Mouse (Mus musculus) heart, embryonic 14.5 days (tissue): ENCODE results near the gene Tyw3. TPM values are rescaled to one million over a fixed set of nuclear protein-coding genes. Genes with fewer than 3 reads are reported as not detected.

ENCODE experiments used
- ATAC-seq: fragments of 200-750 bp; cut with Nextera tagmentation; 2 replicates; pipeline ENCODE4 v1.8.0; 2017; ENCODE audit warnings: low read depth, moderate TSS enrichment; ENCODE audit not compliant: insufficient number of reproducible peaks, insufficient read depth, low FRiP score
- H3K27ac ChIP-seq, 2 experiments: fragments of 200-500 bp in 1 of 2; fragments of 300-500 bp in 1 of 2; sonication (generic) in 1 of 2; replicated peaks in 1 of 2; 2 replicates each; pipeline ENCODE4 v1.5.1; 2012 to 2014; ENCODE audit warnings: low read depth in 2 of 2, low read length in 2 of 2, control low read depth in 1 of 2, mild to moderate bottlenecking in 1 of 2, mixed read lengths in 1 of 2; ENCODE audit not compliant: control insufficient read depth in 1 of 2, insufficient read depth in 1 of 2
- H3K27me3 ChIP-seq: fragments of 300-500 bp; sonication (generic); 2 replicates; pipeline ENCODE4 v1.6.1; 2014; ENCODE audit warnings: mild to moderate bottlenecking, low read length, control low read depth; ENCODE audit not compliant: control insufficient read depth, insufficient read depth
- H3K36me3 ChIP-seq: fragments of 300-500 bp; sonication (generic); 2 replicates; pipeline ENCODE4 v1.6.1; 2014; ENCODE audit warnings: mild to moderate bottlenecking, control low read depth, low read length, mixed read lengths; ENCODE audit not compliant: control insufficient read depth, insufficient read depth
- H3K4me1 ChIP-seq, 2 experiments: fragments of 200-500 bp in 1 of 2; fragments of 300-500 bp in 1 of 2; sonication (generic) in 1 of 2; 2 replicates each; pipeline ENCODE4 v1.6.1; 2012 to 2014; ENCODE audit warnings: low read length in 2 of 2, control low read depth in 1 of 2, mixed read lengths in 1 of 2; ENCODE audit not compliant: control insufficient read depth in 2 of 2, insufficient read depth in 2 of 2
- H3K4me2 ChIP-seq: fragments of 300-500 bp; sonication (generic); 2 replicates; pipeline ENCODE4 v1.6.1; 2014; ENCODE audit warnings: mild to moderate bottlenecking, low read length
- H3K4me3 ChIP-seq, 2 experiments: fragments of 200-500 bp in 1 of 2; fragments of 300-500 bp in 1 of 2; sonication (generic) in 1 of 2; 2 replicates each; pipeline ENCODE4 v1.5.1; 2012 to 2014; ENCODE audit warnings: low read length in 2 of 2, mild to moderate bottlenecking in 2 of 2, control low read depth in 1 of 2, low read depth in 1 of 2, moderate library complexity in 1 of 2; ENCODE audit not compliant: control insufficient read depth in 1 of 2, insufficient read depth in 1 of 2
- H3K9ac ChIP-seq: fragments of 300-500 bp; sonication (generic); 2 replicates; pipeline ENCODE4 v1.6.1; 2014; ENCODE audit warnings: mild to moderate bottlenecking, low read length
- H3K9me3 ChIP-seq: fragments of 300-500 bp; sonication (generic); 2 replicates; pipeline ENCODE4 v1.6.1; 2016; ENCODE audit warnings: low read length, control low read depth; ENCODE audit not compliant: control insufficient read depth
- WGBS: fragments of 180-500 bp; shearing (Covaris S2); extraction: QIAGEN DNeasy Blood & Tissue Kit; methylation state at CpG from one replicate; pipeline ENCODE4 v1.1.7; 2014; 5-methylcytosine and 5-hydroxymethylcytosine counted together
- polyA plus RNA-seq: library from polyadenylated mRNA; unstranded; fragments of >200 nt; fragmentation: Nextera tagmentation; extraction: Ambion mirVana; gene quantifications from 2 replicates; pipeline ENCODE4 v1.2.1, GENCODE M21; 2014

Tyw3 gene
- polyA plus RNA-seq, 1 experiment from 2014 or later = 11.9 TPM

DNA sequence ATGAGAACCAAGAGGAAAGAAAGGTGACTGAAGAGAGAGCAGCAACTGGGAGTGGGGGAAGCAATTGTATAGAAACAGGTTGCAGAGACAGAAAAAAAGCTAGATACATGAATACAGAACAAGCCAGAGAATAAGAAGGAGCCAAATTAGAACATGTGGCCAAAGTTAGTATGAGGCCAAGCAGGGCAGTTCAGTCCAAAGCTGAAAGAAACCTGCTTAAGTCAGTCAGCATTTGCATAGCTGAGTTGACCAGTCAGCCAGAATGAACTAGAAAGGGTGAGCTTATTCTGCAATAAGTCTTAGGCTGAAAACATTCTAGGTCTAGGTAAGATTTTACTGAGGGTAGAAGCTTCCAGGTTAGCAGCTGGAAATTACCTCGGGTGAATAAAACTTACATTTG is 11.0 kb upstream of the Tyw3 start:
- Histone ChIP-seq H3K9me3 (no peaks in the 10 kb centered on the region), H3K4me3 (no peak overlapping the region), H3K27me3 (no peaks in the 10 kb centered on the region), H3K36me3 (peaks cover 34% of the 10 kb centered on the region), H3K4me1 (no peaks in the 10 kb centered on the region), H3K4me2 (no peak overlapping the region), H3K27ac (no peak overlapping the region), H3K9ac (no peak overlapping the region)
- 84% methylated on average over 1 of the region's 1 CpGs for WGBS
- ATAC-seq = no peak

GRCm38 (mm10) chr3:154604871-154605270 is 8.0 kb upstream of the Tyw3 start:
- Histone ChIP-seq H3K36me3 (peaks cover 25% of the 10 kb centered on the region), H3K9ac (no peak overlapping the region), H3K9me3 (no peaks in the 10 kb centered on the region), H3K4me1 (no peaks in the 10 kb centered on the region), H3K27ac (no peak overlapping the region), H3K4me3 (no peak overlapping the region), H3K4me2 (no peak overlapping the region), H3K27me3 (no peaks in the 10 kb centered on the region)
- ATAC-seq = no peak
- WGBS = 78% methylated on average over 5 of the region's 5 CpGs

DNA sequence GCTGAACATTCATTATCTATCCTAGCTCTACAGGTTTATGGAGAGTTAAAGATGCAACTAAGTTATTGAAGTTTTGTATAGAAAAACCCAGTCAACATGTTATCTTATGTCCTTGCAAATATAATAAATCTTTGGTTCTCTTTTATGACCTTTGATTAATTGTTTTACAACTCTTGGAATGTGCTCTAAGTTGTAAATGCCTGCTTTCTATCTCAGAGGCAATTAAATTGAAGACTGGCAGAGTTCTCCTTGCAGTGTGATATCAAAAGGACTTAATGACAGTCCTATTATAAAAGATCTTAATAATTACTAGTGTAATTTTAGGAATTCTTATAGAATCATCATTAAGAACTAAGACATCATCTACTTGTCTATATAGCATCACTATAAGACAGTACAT is 5.2 kb upstream of the Tyw3 start:
- no peak overlapping the region for H3K9ac ChIP-seq
- H3K36me3 ChIP-seq = peaks cover 18% of the 10 kb centered on the region
- no peak overlapping the region for H3K27ac ChIP-seq
- H3K4me2 ChIP-seq = no peak overlapping the region
- no peaks in the 10 kb centered on the region for H3K27me3 ChIP-seq
- no peak overlapping the region for H3K4me3 ChIP-seq
- H3K4me1 ChIP-seq = peaks cover 3 to 7% of the 10 kb centered on the region in 2 experiments
- no peaks in the 10 kb centered on the region for H3K9me3 ChIP-seq
- no peak for ATAC-seq

GRCm38 (mm10) chr3:154597561-154597960 is 657 bp upstream of the Tyw3 start:
- ATAC-seq = no peak
- Histone ChIP-seq H3K27me3 (no peaks in the 10 kb centered on the region), H3K4me1 (peaks cover 6 to 11% of the 10 kb centered on the region in 2 experiments), H3K4me3 (peak overlapping the region; percentile 79 to 97), H3K27ac (peak overlapping the region; percentile 95 to 98), H3K4me2 (peak overlapping the region; percentile 85), H3K9me3 (no peaks in the 10 kb centered on the region), H3K9ac (peak overlapping the region; percentile 93), H3K36me3 (peaks cover 21% of the 10 kb centered on the region)
- WGBS = 37% methylated on average over 7 of the region's 7 CpGs

GRCm38 (mm10) chr3:154596488-154596933 is 393 bp downstream of the Tyw3 start, which contains the start of gene Cryz:
Gene Cryz, plus strand, starts transcription at chr3:154596711.
- no peaks in the 10 kb centered on the region for H3K27me3 ChIP-seq
- H3K4me2 ChIP-seq = peak within 1 kb of the TSS; percentile 85
- ATAC-seq = peak; percentile 90
- WGBS = 0% methylated on average over 25 of the region's 25 CpGs
- H3K27ac ChIP-seq = peak within 1 kb of the TSS; percentile 95 to 98
- peak within 1 kb of the TSS; percentile 93 for H3K9ac ChIP-seq
- H3K9me3 ChIP-seq = no peaks in the 10 kb centered on the region
- peaks cover 31% of the 10 kb centered on the region for H3K36me3 ChIP-seq
- peaks cover 6 to 11% of the 10 kb centered on the region in 2 experiments for H3K4me1 ChIP-seq
- peak within 1 kb of the TSS; percentile 79 to 97 for H3K4me3 ChIP-seq

- Histone ChIP-seq H3K4me1 (peaks cover 6 to 11% of the 10 kb centered on the region in 2 experiments), H3K9ac (no peak overlapping the region), H3K27ac (no peak overlapping the region), H3K9me3 (no peaks in the 10 kb centered on the region), H3K4me2 (no peak overlapping the region), H3K36me3 (peaks cover 52% of the 10 kb centered on the region), H3K27me3 (no peaks in the 10 kb centered on the region), H3K4me3 (no peak overlapping the region)
- no peak for ATAC-seq
- WGBS = 90% methylated on average over 6 of the region's 6 CpGs
These were observed 2.7 kb downstream of the Tyw3 start for GRCm38 (mm10) chr3:154594156-154594555.

- WGBS = 89% methylated on average over 6 of the region's 6 CpGs
- no peaks in the 10 kb centered on the region for H3K9me3 ChIP-seq
- H3K9ac ChIP-seq = no peak overlapping the region
- H3K4me1 ChIP-seq = peaks cover 6 to 11% of the 10 kb centered on the region in 2 experiments
- no peak overlapping the region for H3K4me3 ChIP-seq
- H3K36me3 ChIP-seq = peaks cover 52% of the 10 kb centered on the region
- ATAC-seq = no peak
- no peaks in the 10 kb centered on the region for H3K27me3 ChIP-seq
- no peak overlapping the region for H3K4me2 ChIP-seq
- H3K27ac ChIP-seq = no peak overlapping the region
These were observed 3.3 kb downstream of the Tyw3 start for GRCm38 (mm10) chr3:154593596-154593995.

DNA sequence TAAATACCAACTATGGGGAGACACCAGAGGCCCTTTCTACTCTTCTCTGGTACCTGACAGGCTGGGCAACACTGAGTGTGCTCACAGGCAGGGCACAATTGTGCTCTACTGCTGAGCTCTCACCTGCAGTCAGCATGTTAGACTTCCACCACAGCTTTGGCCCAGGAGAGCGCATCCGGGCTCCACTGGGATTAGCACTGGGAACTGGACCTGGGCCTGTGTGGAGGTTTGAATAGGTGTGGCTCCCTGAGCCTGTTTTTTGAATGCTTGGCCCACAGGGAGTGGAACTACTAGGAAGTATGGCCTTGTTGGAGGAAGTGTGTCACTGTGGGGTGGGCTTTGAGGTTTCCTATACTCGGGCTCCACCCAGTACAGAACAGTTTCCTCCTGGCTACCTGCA is 5.3 kb downstream of the Tyw3 start:
- peaks cover 71% of the 10 kb centered on the region for H3K36me3 ChIP-seq

More for the DNA sequence above, 5.3 kb downstream of the Tyw3 start:
- ATAC-seq = no peak
- Histone ChIP-seq H3K4me2 (no peak overlapping the region), H3K4me3 (no peak overlapping the region), H3K27ac (no peak overlapping the region), H3K9me3 (no peaks in the 10 kb centered on the region), H3K27me3 (no peaks in the 10 kb centered on the region), H3K4me1 (peaks cover 3 to 4% of the 10 kb centered on the region in 2 experiments; a peak in 3 of 4 replicates), H3K9ac (no peak overlapping the region)
- WGBS = 97% methylated on average over 3 of the region's 3 CpGs
